Mouse (Mus musculus) small intestine, adult 2 months (tissue): Measurements from ENCODE around the gene Npw. TPM values are rescaled to one million over a fixed set of nuclear protein-coding genes. Genes with fewer than 3 reads are reported as not detected.
A peak's percentile ranks its signal among the peaks of the same experiment; 100 is the strongest.

Experiments used
- H3K27ac ChIP-seq: fragments of 200-500 bp; 2 replicates; pipeline ENCODE4 v1.5.1; 2012; ENCODE audit warnings: low read depth, low read length, control low read depth, inconsistent platforms; ENCODE audit not compliant: insufficient read depth
- H3K27me3 ChIP-seq: fragments of 200-500 bp; 2 replicates; pipeline ENCODE4 v1.6.1; 2012; ENCODE audit warnings: mild to moderate bottlenecking, moderate library complexity, low read length, inconsistent platforms; ENCODE audit not compliant: control insufficient read depth, insufficient read depth
- H3K36me3 ChIP-seq: fragments of 200-500 bp; 2 replicates; pipeline ENCODE4 v1.6.1; 2012; ENCODE audit warnings: mild to moderate bottlenecking, low read length, control low read depth, inconsistent platforms; ENCODE audit not compliant: control insufficient read depth, insufficient read depth
- H3K4me1 ChIP-seq: fragments of 200-500 bp; 2 replicates; pipeline ENCODE4 v1.6.1; 2012; ENCODE audit warnings: low read length, inconsistent platforms, mixed read lengths; ENCODE audit not compliant: control insufficient read depth, insufficient read depth, insufficient read length
- H3K4me3 ChIP-seq: fragments of 200-500 bp; 2 replicates; pipeline ENCODE4 v1.5.1; 2012; ENCODE audit warnings: low read depth, mild to moderate bottlenecking, control low read depth, inconsistent platforms, low read length, moderate library complexity
- CTCF ChIP-seq: fragments of 200-500 bp; IDR thresholded peaks from 2 replicates; pipeline ENCODE4 v1.5.1; 2012; ENCODE audit warnings: low read depth, mild to moderate bottlenecking, control low read depth, inconsistent platforms, low read length, moderate library complexity, mixed read lengths; ENCODE audit not compliant: insufficient replicate concordance, insufficient read length; ENCODE audit errors: extremely low read depth
- POLR2A ChIP-seq: fragments of 200-500 bp; IDR thresholded peaks from 2 replicates; pipeline ENCODE4 v1.6.1; 2012; ENCODE audit warnings: low read depth, mild to moderate bottlenecking, control low read depth, inconsistent platforms, low read length, moderate library complexity
- WGBS: fragments of 180-500 bp; shearing (Covaris S2); methylation state at CpG from one replicate; pipeline ENCODE4 v1.1.7; 2018; 5-methylcytosine and 5-hydroxymethylcytosine counted together
- polyA plus RNA-seq: library from polyadenylated mRNA; depleted of rRNA; stranded (reverse); fragments of >200 nt; gene quantifications from 2 replicates; pipeline ENCODE4 v1.2.3, GENCODE M21; 2012

The Npw gene
- polyA plus RNA-seq, 1 experiment, result 6.5 TPM

GRCm38 (mm10) chr17:24698715-24699114 lies 40.5 kb upstream of the Npw start:
- TF ChIP-seq POLR2A (no peak), CTCF (no peak)
- Histone ChIP-seq H3K27ac (peak overlapping the region; percentile 99), H3K4me3 (peak overlapping the region; percentile 66), H3K27me3 (no peaks in the 10 kb centered on the region), H3K4me1 (peaks cover 23% of the 10 kb centered on the region), H3K36me3 (peaks cover 21% of the 10 kb centered on the region)
- 28% methylated on average over 9 of the region's 9 CpGs for WGBS

- Histone ChIP-seq H3K4me3 (peak overlapping the region; percentile 66), H3K27ac (peak overlapping the region; percentile 99)
- WGBS, result 11% methylated on average over 5 of the region's 5 CpGs
Measured at GRCm38 (mm10) chr17:24697985-24698384, 39.7 kb upstream of the Npw start.

GRCm38 (mm10) chr17:24696011-24696697 lies 37.9 kb upstream of the Npw start, which contains the start of the genes Gfer and Noxo1:
Gfer (minus strand) TSS chr17:24696156.
Noxo1 (plus strand) TSS chr17:24696234.
- WGBS, result 2% methylated on average over 73 of the region's 76 CpGs
- H3K4me3 ChIP-seq, result peak within 1 kb of the TSS; percentile 74
- TF ChIP-seq POLR2A (no peak; the same call in none of the 2 replicates), CTCF (no peak; the same call in 1 of the 2 replicates)
- H3K4me1 ChIP-seq, result peaks cover 23% of the 10 kb centered on the region
- H3K27me3 ChIP-seq, result no peaks in the 10 kb centered on the region
- peak within 1 kb of the TSS; percentile 99 for H3K27ac ChIP-seq
- H3K36me3 ChIP-seq, result peaks cover 14% of the 10 kb centered on the region

More at GRCm38 (mm10) chr17:24697985-24698384, 39.7 kb upstream of the Npw start:
- peaks cover 23% of the 10 kb centered on the region for H3K4me1 ChIP-seq
- TF ChIP-seq CTCF (no peak), POLR2A (no peak; the same call in 1 of the 2 replicates)
- peaks cover 21% of the 10 kb centered on the region for H3K36me3 ChIP-seq
- H3K27me3 ChIP-seq, result no peaks in the 10 kb centered on the region

GRCm38 (mm10) chr17:24695326-24696010 lies 37.2 kb upstream of the Npw start:
- H3K36me3 ChIP-seq, result peaks cover 7% of the 10 kb centered on the region
- H3K27me3 ChIP-seq, result no peaks in the 10 kb centered on the region
- H3K27ac ChIP-seq, result peak overlapping the region; percentile 48
- H3K4me3 ChIP-seq, result peak overlapping the region; percentile 74
- no peak for TF ChIP-seq CTCF
- no peak for TF ChIP-seq POLR2A
- 3% methylated on average over 50 of the region's 51 CpGs for WGBS
- peaks cover 20% of the 10 kb centered on the region; the same call in 1 of the 2 replicates for H3K4me1 ChIP-seq

GRCm38 (mm10) chr17:24692385-24692784 lies 34.1 kb upstream of the Npw start:
- H3K36me3 ChIP-seq, result peaks cover 7% of the 10 kb centered on the region
- H3K4me1 ChIP-seq, result peaks cover 17% of the 10 kb centered on the region
- WGBS, result 81% methylated on average over 5 of the region's 5 CpGs
- H3K27me3 ChIP-seq, result peaks cover 17% of the 10 kb centered on the region
- no peak overlapping the region for H3K4me3 ChIP-seq
- TF ChIP-seq CTCF (no peak), POLR2A (no peak)
- no peak overlapping the region for H3K27ac ChIP-seq

- peaks cover 13% of the 10 kb centered on the region for H3K4me1 ChIP-seq
- TF ChIP-seq POLR2A (no peak), CTCF (no peak)
- WGBS, result 2% methylated on average over 53 of the region's 55 CpGs
- peaks cover 17% of the 10 kb centered on the region for H3K27me3 ChIP-seq
- peak within 1 kb of the TSS; percentile 57 for H3K4me3 ChIP-seq
- H3K36me3 ChIP-seq, result peaks cover 7% of the 10 kb centered on the region
- H3K27ac ChIP-seq, result no peak within 1 kb of the TSS
Measured at GRCm38 (mm10) chr17:24689251-24690081, 31.2 kb upstream of the Npw start, which contains the start of gene Syngr3. Syngr3 (minus strand) TSS chr17:24689955.

GRCm38 (mm10) chr17:24687599-24687998 lies 29.3 kb upstream of the Npw start:
- H3K36me3 ChIP-seq, result peaks cover 2% of the 10 kb centered on the region; the same call in 1 of the 2 replicates
- TF ChIP-seq POLR2A, result no peak
- TF ChIP-seq CTCF, result no peak
- H3K27ac ChIP-seq, result no peak overlapping the region
- peak overlapping the region; percentile 74 for H3K4me3 ChIP-seq
- 24% methylated on average over 23 of the region's 23 CpGs for WGBS
- peaks cover 17% of the 10 kb centered on the region for H3K27me3 ChIP-seq
- peaks cover 13% of the 10 kb centered on the region for H3K4me1 ChIP-seq
